Mouse (Mus musculus) layer of hippocampus, postnatal 14 days (tissue): ENCODE measurements at regions not wholly inside any gene's neighbourhood (a gene's known extent, or its start where the extent isn't known, plus 50 kb on each side); places are given as distances from the start of the nearest gene placed in this dataset.
"Not testable (repeated sequence)": the region's sequence is repeated elsewhere in the genome, so short reads cannot be mapped to it uniquely, and the experiment has no call there.

Source experiments
- DNase-seq, 2 experiments: peaks; one replicate each; pipeline ENCODE4 v3.0.0; 2021 to 2022; ENCODE audit warnings: low spot score in 2 of 2, mixed read lengths in 1 of 2

- DNase-seq = no peak
Measured at GRCm38 (mm10) chr15:60333573-60334306, 317.3 kb upstream of the 4933412E24Rik start.

- no peak for DNase-seq
Measured at GRCm38 (mm10) chr15:60317577-60317976, 301.2 kb upstream of the 4933412E24Rik start.

- no peak for DNase-seq
Measured at GRCm38 (mm10) chr15:60315210-60315609, 298.8 kb upstream of the 4933412E24Rik start.

GRCm38 (mm10) chr15:60309909-60310308 lies 293.5 kb upstream of the 4933412E24Rik start:
- DNase-seq = peak; percentile 62 to 85

GRCm38 (mm10) chr15:60308968-60309367 lies 292.6 kb upstream of the 4933412E24Rik start:
- DNase-seq = peak in 1 of 2 experiments; percentile 19

- DNase-seq = no peak
Measured at GRCm38 (mm10) chr15:60308126-60308525, 291.7 kb upstream of the 4933412E24Rik start.

GRCm38 (mm10) chr15:60303501-60303900 lies 287.1 kb upstream of the 4933412E24Rik start:
- DNase-seq = no peak

- DNase-seq = peak in 1 of 2 experiments; percentile 25
Measured at GRCm38 (mm10) chr15:60301939-60302338, 285.5 kb upstream of the 4933412E24Rik start.

- DNase-seq = no peak
Measured at GRCm38 (mm10) chr15:60285321-60285720, 268.9 kb upstream of the 4933412E24Rik start.

GRCm38 (mm10) chr15:60280378-60280777 lies 264.0 kb upstream of the 4933412E24Rik start:
- DNase-seq = no peak

- not testable (repeated sequence) for DNase-seq
Measured at GRCm38 (mm10) chr15:60253661-60254060, 237.2 kb upstream of the 4933412E24Rik start.

- DNase-seq = no peak
Measured at GRCm38 (mm10) chr15:60226335-60226938, 210.0 kb upstream of the 4933412E24Rik start.

- no peak for DNase-seq
Measured at GRCm38 (mm10) chr15:60195070-60195469, 178.7 kb upstream of the 4933412E24Rik start.

- DNase-seq = peak in 1 of 2 experiments; percentile 49
Measured at GRCm38 (mm10) chr15:60193157-60193556, 176.7 kb upstream of the 4933412E24Rik start.

- DNase-seq = no peak
Measured at GRCm38 (mm10) chr15:60187002-60187715, 170.7 kb upstream of the 4933412E24Rik start.

GRCm38 (mm10) chr15:60141554-60142070 lies 125.2 kb upstream of the 4933412E24Rik start:
- DNase-seq = no peak

GRCm38 (mm10) chr15:60136671-60137070 lies 120.3 kb upstream of the 4933412E24Rik start:
- DNase-seq = no peak

GRCm38 (mm10) chr15:60134515-60134914 lies 118.1 kb upstream of the 4933412E24Rik start:
- no peak for DNase-seq

GRCm38 (mm10) chr15:60132701-60133100 lies 116.3 kb upstream of the 4933412E24Rik start:
- no peak for DNase-seq

GRCm38 (mm10) chr15:60124461-60124860 lies 108.0 kb upstream of the 4933412E24Rik start:
- no peak for DNase-seq

- DNase-seq = no peak
Measured at GRCm38 (mm10) chr15:60119926-60120325, 103.5 kb upstream of the 4933412E24Rik start.

- no peak for DNase-seq
Measured at GRCm38 (mm10) chr15:60111885-60112284, 95.5 kb upstream of the 4933412E24Rik start.
